Mouse (Mus musculus): ENCODE measurements at regions not wholly inside any gene's neighbourhood (a gene's known extent, or its start where the extent isn't known, plus 50 kb on each side); places are given as distances from the start of the nearest gene placed in this dataset.

DNA sequence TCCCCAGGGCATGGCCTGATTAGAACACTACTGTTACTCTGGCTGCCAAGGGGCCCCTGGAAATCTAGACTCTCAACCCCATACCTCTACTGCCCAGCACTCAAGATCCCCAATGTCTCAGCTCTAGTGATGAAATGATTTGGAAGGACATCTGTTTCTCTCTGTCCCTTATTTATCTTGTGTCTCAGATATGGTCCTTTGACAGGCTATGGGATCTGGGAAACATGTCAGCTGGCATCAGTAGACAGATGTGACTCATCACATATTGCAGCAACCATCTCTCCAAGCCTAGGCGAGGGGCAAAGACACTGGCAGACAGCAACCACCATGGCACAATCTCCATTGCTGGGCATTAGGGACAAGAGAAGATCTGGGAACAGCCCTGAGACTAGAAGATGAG lies 78.6 kb upstream of the Neurl1b start:
- TF ChIP-seq POLR2A (IDR thresholded peaks at IDR 0.05; ENCODE audit: insufficient read length, low read depth) = no peak
- TF ChIP-seq E2F4 (IDR thresholded peaks at IDR 0.05; ENCODE audit: insufficient read depth) = no peak
- TF ChIP-seq POLR2AphosphoS2 (IDR thresholded peaks at IDR 0.05; ENCODE audit: insufficient read length, low read depth) = no peak
- no peak for TF ChIP-seq TCF12 (IDR thresholded peaks at IDR 0.05; ENCODE audit: insufficient read depth, poor library complexity, severe bottlenecking)
- no peak for TF ChIP-seq MYOD1 (IDR thresholded peaks at IDR 0.05; ENCODE audit: control insufficient read depth in 1 of 3, insufficient read length in 2 of 3, low read depth in 2 of 3)
